Mouse (Mus musculus): ENCODE measurements at regions not wholly inside any gene's neighbourhood (a gene's known extent, or its start where the extent isn't known, plus 50 kb on each side); places are given as distances from the start of the nearest gene placed in this dataset.

- no peaks in the 10 kb centered on the region for H3K36me3 ChIP-seq (ENCODE audit: control insufficient read depth, insufficient read depth, low read length)
- no peak overlapping the region for H3K4me3 ChIP-seq (ENCODE audit: control insufficient read depth, low read depth, low read length)
- TF ChIP-seq POLR2A (IDR thresholded peaks at IDR 0.05; ENCODE audit: control insufficient read depth, low read depth, low read length) (no peak), CTCF (IDR thresholded peaks at IDR 0.05; ENCODE audit: control insufficient read depth, insufficient read depth, insufficient replicate concordance, low read depth, low read length) (no peak)
- H3K4me1 ChIP-seq (ENCODE audit: control insufficient read depth, insufficient read depth, low read length): no peaks in the 10 kb centered on the region
- H3K27me3 ChIP-seq (ENCODE audit: control insufficient read depth, insufficient read depth, low read length): no peaks in the 10 kb centered on the region
- H3K27ac ChIP-seq (ENCODE audit: control insufficient read depth, insufficient read depth, low read depth, low read length): no peak overlapping the region
Observed at GRCm38 (mm10) chr10:96976691-96977090, 359.9 kb downstream of the Btg1 start.

- H3K27me3 ChIP-seq (ENCODE audit: control insufficient read depth, insufficient read depth, low read length): no peaks in the 10 kb centered on the region
- TF ChIP-seq CTCF (IDR thresholded peaks at IDR 0.05; ENCODE audit: control insufficient read depth, insufficient read depth, insufficient replicate concordance, low read depth, low read length) (no peak), POLR2A (IDR thresholded peaks at IDR 0.05; ENCODE audit: control insufficient read depth, low read depth, low read length) (no peak)
- H3K36me3 ChIP-seq (ENCODE audit: control insufficient read depth, insufficient read depth, low read length): no peaks in the 10 kb centered on the region
- H3K4me3 ChIP-seq (ENCODE audit: control insufficient read depth, low read depth, low read length): no peak overlapping the region
- H3K4me1 ChIP-seq (ENCODE audit: control insufficient read depth, insufficient read depth, low read length): no peaks in the 10 kb centered on the region
- no peak overlapping the region for H3K27ac ChIP-seq (ENCODE audit: control insufficient read depth, insufficient read depth, low read depth, low read length)
Observed at GRCm38 (mm10) chr10:96980494-96980831, 363.7 kb downstream of the Btg1 start.

GRCm38 (mm10) chr10:96980832-96981515, 364.2 kb downstream of the Btg1 start:
- TF ChIP-seq POLR2A (IDR thresholded peaks at IDR 0.05; ENCODE audit: control insufficient read depth, low read depth, low read length): no peak
- TF ChIP-seq CTCF (IDR thresholded peaks at IDR 0.05; ENCODE audit: control insufficient read depth, insufficient read depth, insufficient replicate concordance, low read depth, low read length): no peak
- Histone ChIP-seq H3K27me3 (ENCODE audit: control insufficient read depth, insufficient read depth, low read length) (no peaks in the 10 kb centered on the region), H3K27ac (ENCODE audit: control insufficient read depth, insufficient read depth, low read depth, low read length) (no peak overlapping the region), H3K4me1 (ENCODE audit: control insufficient read depth, insufficient read depth, low read length) (no peaks in the 10 kb centered on the region), H3K4me3 (ENCODE audit: control insufficient read depth, low read depth, low read length) (no peak overlapping the region), H3K36me3 (ENCODE audit: control insufficient read depth, insufficient read depth, low read length) (no peaks in the 10 kb centered on the region)

- no peak for TF ChIP-seq POLR2A (IDR thresholded peaks at IDR 0.05; ENCODE audit: control insufficient read depth, low read depth, low read length)
- TF ChIP-seq CTCF (IDR thresholded peaks at IDR 0.05; ENCODE audit: control insufficient read depth, insufficient read depth, insufficient replicate concordance, low read depth, low read length): no peak
Observed at GRCm38 (mm10) chr10:96981516-96981869, 364.7 kb downstream of the Btg1 start.

GRCm38 (mm10) chr10:97000871-97001270, 384.1 kb downstream of the Btg1 start:
- Histone ChIP-seq H3K27ac (ENCODE audit: control insufficient read depth, insufficient read depth, low read depth, low read length) (no peak overlapping the region), H3K36me3 (ENCODE audit: control insufficient read depth, insufficient read depth, low read length) (no peaks in the 10 kb centered on the region), H3K27me3 (ENCODE audit: control insufficient read depth, insufficient read depth, low read length) (no peaks in the 10 kb centered on the region), H3K4me3 (ENCODE audit: control insufficient read depth, low read depth, low read length) (no peak overlapping the region), H3K4me1 (ENCODE audit: control insufficient read depth, insufficient read depth, low read length) (no peaks in the 10 kb centered on the region)
- TF ChIP-seq POLR2A (IDR thresholded peaks at IDR 0.05; ENCODE audit: control insufficient read depth, low read depth, low read length) (no peak), CTCF (IDR thresholded peaks at IDR 0.05; ENCODE audit: control insufficient read depth, insufficient read depth, insufficient replicate concordance, low read depth, low read length) (no peak)

More at GRCm38 (mm10) chr10:96981516-96981869, 364.7 kb downstream of the Btg1 start:
- Histone ChIP-seq H3K27ac (ENCODE audit: control insufficient read depth, insufficient read depth, low read depth, low read length) (no peak overlapping the region), H3K36me3 (ENCODE audit: control insufficient read depth, insufficient read depth, low read length) (no peaks in the 10 kb centered on the region), H3K27me3 (ENCODE audit: control insufficient read depth, insufficient read depth, low read length) (no peaks in the 10 kb centered on the region), H3K4me1 (ENCODE audit: control insufficient read depth, insufficient read depth, low read length) (no peaks in the 10 kb centered on the region), H3K4me3 (ENCODE audit: control insufficient read depth, low read depth, low read length) (no peak overlapping the region)

GRCm38 (mm10) chr10:97008873-97009272, 392.1 kb downstream of the Btg1 start:
- no peaks in the 10 kb centered on the region for H3K36me3 ChIP-seq (ENCODE audit: control insufficient read depth, insufficient read depth, low read length)
- TF ChIP-seq CTCF (IDR thresholded peaks at IDR 0.05; ENCODE audit: control insufficient read depth, insufficient read depth, insufficient replicate concordance, low read depth, low read length): no peak
- TF ChIP-seq POLR2A (IDR thresholded peaks at IDR 0.05; ENCODE audit: control insufficient read depth, low read depth, low read length): no peak
- no peaks in the 10 kb centered on the region for H3K4me1 ChIP-seq (ENCODE audit: control insufficient read depth, insufficient read depth, low read length)
- H3K27ac ChIP-seq (ENCODE audit: control insufficient read depth, insufficient read depth, low read depth, low read length): no peak overlapping the region
- no peaks in the 10 kb centered on the region for H3K27me3 ChIP-seq (ENCODE audit: control insufficient read depth, insufficient read depth, low read length)
- H3K4me3 ChIP-seq (ENCODE audit: control insufficient read depth, low read depth, low read length): no peak overlapping the region

- Histone ChIP-seq H3K4me1 (ENCODE audit: control insufficient read depth, insufficient read depth, low read length) (no peaks in the 10 kb centered on the region), H3K27me3 (ENCODE audit: control insufficient read depth, insufficient read depth, low read length) (no peaks in the 10 kb centered on the region), H3K36me3 (ENCODE audit: control insufficient read depth, insufficient read depth, low read length) (no peaks in the 10 kb centered on the region), H3K4me3 (ENCODE audit: control insufficient read depth, low read depth, low read length) (no peak overlapping the region), H3K27ac (ENCODE audit: control insufficient read depth, insufficient read depth, low read depth, low read length) (no peak overlapping the region)
- TF ChIP-seq POLR2A (IDR thresholded peaks at IDR 0.05; ENCODE audit: control insufficient read depth, low read depth, low read length) (no peak), CTCF (IDR thresholded peaks at IDR 0.05; ENCODE audit: control insufficient read depth, insufficient read depth, insufficient replicate concordance, low read depth, low read length) (no peak)
Observed at GRCm38 (mm10) chr10:97009859-97010258, 393.1 kb downstream of the Btg1 start.
